Mouse (Mus musculus) liver, postnatal 0 days (tissue): ENCODE measurements around the gene A630023A22Rik.

Experiments
- CTCF ChIP-seq: sonication (generic); IDR thresholded peaks from 2 replicates; pipeline ENCODE4 v1.5.1; 2016; ENCODE audit warnings: antibody characterized with exemption, low read depth
- EP300 ChIP-seq: IDR thresholded peaks from 2 replicates; pipeline ENCODE4 v1.6.1; 2016; ENCODE audit warnings: antibody characterized with exemption, low read depth, mild to moderate bottlenecking

DNA sequence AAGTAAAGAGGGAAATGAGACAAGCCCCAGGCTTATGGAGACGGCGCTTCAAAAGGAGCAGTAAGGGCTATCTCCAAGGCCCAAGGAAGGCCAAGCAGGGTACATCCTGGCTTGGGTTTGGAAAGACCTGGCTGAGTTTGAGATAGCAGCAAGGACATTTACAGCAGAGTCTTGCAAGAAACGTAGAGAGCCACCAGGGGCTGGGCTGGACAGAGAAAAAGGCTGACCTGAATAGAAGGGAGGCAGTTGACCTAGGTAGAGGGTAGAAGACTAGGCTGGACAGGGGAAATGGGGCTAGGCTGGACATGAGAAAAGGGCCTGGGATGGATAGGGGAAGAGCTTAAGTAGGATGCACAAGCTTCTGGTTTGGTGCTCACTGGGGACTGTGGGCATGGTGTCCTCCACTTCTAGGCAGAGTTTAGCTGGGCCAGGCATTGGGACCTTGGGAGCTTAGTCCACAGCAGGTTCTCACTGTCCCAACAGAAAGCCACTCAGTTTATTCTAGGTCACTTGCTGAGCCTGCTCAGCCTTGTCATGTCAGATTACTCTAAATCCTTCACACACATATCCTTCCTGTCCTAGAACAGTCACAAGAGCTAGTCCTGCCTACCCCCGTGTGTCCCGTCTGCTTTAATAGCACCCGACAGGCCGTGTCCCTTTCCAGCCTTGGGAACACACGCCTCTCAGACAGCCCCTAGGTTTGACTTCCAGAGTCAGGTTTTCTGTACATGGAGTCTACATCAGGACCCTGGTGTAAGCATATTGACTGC lies 68.5 kb downstream of the A630023A22Rik start:
- no peak for TF ChIP-seq CTCF
- TF ChIP-seq EP300 = no peak
